Mouse (Mus musculus): ENCODE measurements around the gene Cnga1. TPM values are rescaled to one million over a fixed set of nuclear protein-coding genes. Genes with fewer than 3 reads are reported as not detected.
A peak's percentile ranks its signal among the peaks of the same experiment; 100 is the strongest.

Cnga1 gene
- not detected in 2 replicates for polyA plus RNA-seq (2016; fragmentation: Nextera tagmentation; extraction: Ambion mirVana)

GRCm38 (mm10) chr5:72644175-72644574 is at the start of gene Cnga1:
Gene Cnga1 (minus strand): TSS chr5:72644275.
- 91% methylated on average over 1 of the region's 1 CpGs for whole genome bisulfite sequencing
- Histone ChIP-seq H3K27ac (no peak within 1 kb of the TSS), H3K4me1 (peaks cover 16% of the 10 kb centered on the region), H3K4me3 (no peak within 1 kb of the TSS), H3K36me3 (replicated peaks) (no peaks in the 10 kb centered on the region), H3K27me3 (ENCODE audit: poor library complexity, severe bottlenecking) (peaks cover 52% of the 10 kb centered on the region), H3K9me3 (no peaks in the 10 kb centered on the region)
- DNase-seq (ENCODE audit: extremely low spot score, low spot score), result no peak

DNA sequence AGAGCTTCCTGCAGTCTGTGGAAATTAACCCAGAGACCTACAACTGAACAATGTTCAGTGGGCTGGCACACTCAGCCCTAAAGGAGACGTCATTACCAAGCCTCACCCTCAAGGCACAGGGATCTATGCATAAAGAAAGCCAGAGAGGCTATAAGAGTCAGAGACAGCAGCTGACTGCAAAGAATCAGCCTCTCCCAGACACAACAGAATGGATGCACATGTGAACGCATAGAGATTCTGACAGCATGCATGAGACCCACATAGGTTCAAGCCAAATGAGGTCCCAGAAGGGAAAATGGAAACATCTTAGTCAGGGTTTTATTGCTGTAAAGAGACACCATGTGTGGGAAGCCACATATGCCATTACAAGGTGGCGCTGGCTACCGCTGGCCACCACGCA is 46.4 kb upstream of the Cnga1 start:
- no peaks in the 10 kb centered on the region for H3K27me3 ChIP-seq (ENCODE audit: poor library complexity, severe bottlenecking)
- DNase-seq (ENCODE audit: extremely low spot score, low spot score), result no peak
- no peak overlapping the region for H3K4me3 ChIP-seq
- H3K4me1 ChIP-seq, result no peaks in the 10 kb centered on the region
- 91% methylated on average over 5 of the region's 5 CpGs for WGBS
- H3K36me3 ChIP-seq (replicated peaks), result no peaks in the 10 kb centered on the region
- no peaks in the 10 kb centered on the region for H3K9me3 ChIP-seq
- H3K27ac ChIP-seq, result no peak overlapping the region

- Histone ChIP-seq H3K27me3 (ENCODE audit: poor library complexity, severe bottlenecking) (no peaks in the 10 kb centered on the region), H3K4me3 (no peak overlapping the region), H3K9me3 (no peaks in the 10 kb centered on the region), H3K27ac (no peak overlapping the region), H3K4me1 (no peaks in the 10 kb centered on the region), H3K36me3 (replicated peaks) (no peaks in the 10 kb centered on the region)
- DNase-seq (ENCODE audit: extremely low spot score, low spot score), result no peak
- WGBS, result 92% methylated on average over 7 of the region's 7 CpGs
These were observed 45.5 kb upstream of the Cnga1 start for GRCm38 (mm10) chr5:72689556-72689955.

DNA sequence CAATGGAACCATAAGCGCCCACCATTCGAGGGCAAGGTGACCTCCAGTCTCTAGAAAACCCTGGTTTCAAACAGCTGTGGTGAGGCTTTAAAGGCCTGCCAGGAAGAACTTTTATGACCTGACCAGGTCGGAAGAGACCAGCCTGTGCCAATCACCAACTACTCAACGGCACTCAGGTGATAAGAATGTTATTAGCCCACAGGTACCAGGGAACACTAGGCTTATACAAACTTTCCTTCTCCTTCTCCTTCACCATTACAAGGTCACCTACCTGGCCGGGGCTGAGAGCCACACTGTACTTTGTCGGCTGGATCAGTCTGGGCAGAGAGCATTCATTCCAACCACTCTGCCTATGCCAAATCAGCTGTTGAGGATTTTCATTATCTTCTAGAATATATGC is 37.4 kb upstream of the Cnga1 start:
- 90% methylated on average over 6 of the region's 6 CpGs for WGBS
- no peak for DNase-seq (ENCODE audit: extremely low spot score, low spot score)
- Histone ChIP-seq H3K27me3 (ENCODE audit: poor library complexity, severe bottlenecking) (no peaks in the 10 kb centered on the region), H3K27ac (no peak overlapping the region), H3K9me3 (0 out of 2 replicates have a peak, but pooled peaks cover 3% of the 10 kb centered on the region), H3K4me3 (no peak overlapping the region), H3K36me3 (replicated peaks) (no peaks in the 10 kb centered on the region), H3K4me1 (no peaks in the 10 kb centered on the region)

DNA sequence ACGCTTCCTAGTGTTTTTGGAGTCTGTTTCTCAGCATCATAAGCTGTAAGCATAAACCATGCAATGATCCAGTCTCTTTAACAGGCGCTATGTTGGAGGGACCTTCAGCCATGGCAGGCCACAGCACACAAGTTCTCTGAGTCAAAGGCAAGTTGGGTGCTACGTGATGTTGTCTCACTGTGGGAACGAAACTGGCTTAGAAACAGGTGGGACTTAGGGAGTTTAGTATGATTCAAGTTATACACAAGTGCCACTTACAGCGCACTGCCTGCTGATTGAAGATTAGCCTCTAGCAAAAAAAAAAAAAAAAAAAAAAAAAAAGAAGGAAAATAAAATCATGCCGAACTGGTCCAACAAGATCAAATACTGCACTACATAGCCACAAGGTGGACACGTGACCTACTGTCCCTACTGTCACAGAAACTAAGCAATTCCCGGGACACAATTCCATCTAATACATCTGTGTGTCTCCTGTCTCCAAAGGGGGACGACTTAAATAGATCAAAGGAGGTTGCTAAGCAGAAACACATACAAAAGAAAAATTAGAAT is 31.0 kb upstream of the Cnga1 start:
- DNase-seq (ENCODE audit: extremely low spot score, low spot score), result no peak
- H3K27me3 ChIP-seq (ENCODE audit: poor library complexity, severe bottlenecking), result no peaks in the 10 kb centered on the region
- WGBS, result 90% methylated on average over 9 of the region's 9 CpGs

DNA sequence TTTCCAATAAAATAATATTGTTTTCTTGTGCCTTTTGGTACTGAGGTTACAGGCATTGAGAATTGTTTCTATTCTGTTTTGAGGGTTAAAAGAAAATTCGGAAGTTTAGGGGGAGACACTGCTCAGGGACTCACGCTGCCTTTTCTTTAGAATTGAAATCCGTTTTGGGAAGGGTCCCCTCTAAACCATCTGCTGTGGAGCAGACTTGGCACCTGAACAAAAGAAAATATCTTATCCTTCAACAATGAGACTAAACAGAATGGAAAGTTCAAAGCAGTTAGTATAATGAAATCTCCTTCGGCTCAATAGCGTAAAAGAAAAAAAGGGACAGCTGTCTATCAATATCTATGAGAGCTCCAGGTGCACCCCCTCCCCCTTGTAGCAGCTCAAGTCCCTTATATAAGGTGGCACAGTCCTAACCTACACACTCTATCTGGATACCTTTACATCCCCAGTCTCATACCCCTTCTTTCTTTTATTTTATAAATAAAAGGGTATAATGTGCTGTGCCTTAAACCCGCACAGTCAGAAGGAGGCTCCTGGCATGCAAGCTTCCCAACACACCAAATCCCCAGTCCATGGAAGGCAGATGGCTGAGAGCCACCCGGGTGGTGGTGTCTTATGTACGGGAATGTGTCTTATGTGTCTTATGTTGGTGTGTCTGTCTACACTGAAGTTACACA is 27.1 kb upstream of the Cnga1 start:
- Histone ChIP-seq H3K36me3 (replicated peaks) (no peaks in the 10 kb centered on the region), H3K27me3 (ENCODE audit: poor library complexity, severe bottlenecking) (no peaks in the 10 kb centered on the region), H3K27ac (peak overlapping the region; percentile 44; the same call in 1 of the 2 replicates), H3K4me3 (no peak overlapping the region), H3K9me3 (no peaks in the 10 kb centered on the region), H3K4me1 (peaks cover 15% of the 10 kb centered on the region)
- WGBS, result 57% methylated on average over 8 of the region's 8 CpGs
- no peak for DNase-seq (ENCODE audit: extremely low spot score, low spot score)

More for the DNA sequence above, 31.0 kb upstream of the Cnga1 start:
- H3K9me3 ChIP-seq, result no peaks in the 10 kb centered on the region
- H3K36me3 ChIP-seq (replicated peaks), result no peaks in the 10 kb centered on the region
- H3K4me3 ChIP-seq, result no peak overlapping the region
- H3K4me1 ChIP-seq, result peaks cover 15% of the 10 kb centered on the region
- no peak overlapping the region for H3K27ac ChIP-seq

DNA sequence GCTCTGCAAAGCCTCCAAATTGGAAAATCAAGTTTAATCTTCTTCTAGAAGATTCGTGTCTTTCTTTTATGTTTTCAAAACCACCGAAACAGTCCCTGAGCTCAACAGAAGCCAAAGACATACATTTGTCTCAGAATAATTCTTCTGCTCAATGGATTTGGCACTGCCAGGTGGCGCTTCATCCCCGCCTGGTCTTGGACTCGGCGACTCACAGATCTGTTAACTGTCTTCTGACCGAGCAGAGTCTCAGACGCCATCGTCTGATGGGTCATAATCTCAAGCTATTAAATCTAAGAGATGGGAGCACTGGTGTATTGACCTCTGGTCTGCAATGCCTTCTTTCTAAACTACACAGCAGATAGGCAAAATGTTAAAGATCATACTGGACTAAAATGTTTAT is 24.3 kb upstream of the Cnga1 start:
- Histone ChIP-seq H3K9me3 (no peaks in the 10 kb centered on the region), H3K4me3 (no peak overlapping the region), H3K27me3 (ENCODE audit: poor library complexity, severe bottlenecking) (no peaks in the 10 kb centered on the region), H3K27ac (no peak overlapping the region), H3K36me3 (replicated peaks) (no peaks in the 10 kb centered on the region), H3K4me1 (peaks cover 15% of the 10 kb centered on the region)
- 91% methylated on average over 9 of the region's 9 CpGs for WGBS
- no peak for DNase-seq (ENCODE audit: extremely low spot score, low spot score)

- H3K27me3 ChIP-seq (ENCODE audit: poor library complexity, severe bottlenecking), result no peaks in the 10 kb centered on the region
These were observed 22.4 kb upstream of the Cnga1 start for GRCm38 (mm10) chr5:72666428-72666827.

GRCm38 (mm10) chr5:72665281-72665680 is 21.2 kb upstream of the Cnga1 start:
- 22% methylated on average over 5 of the region's 5 CpGs for WGBS
- H3K9me3 ChIP-seq, result no peaks in the 10 kb centered on the region
- no peaks in the 10 kb centered on the region for H3K4me1 ChIP-seq
- DNase-seq (ENCODE audit: extremely low spot score, low spot score), result peak; percentile 47
- H3K36me3 ChIP-seq (replicated peaks), result no peaks in the 10 kb centered on the region
- H3K4me3 ChIP-seq, result no peak overlapping the region
- no peak overlapping the region for H3K27ac ChIP-seq
- H3K27me3 ChIP-seq (ENCODE audit: poor library complexity, severe bottlenecking), result no peaks in the 10 kb centered on the region

More at GRCm38 (mm10) chr5:72666428-72666827, 22.4 kb upstream of the Cnga1 start:
- H3K4me1 ChIP-seq, result peaks cover 11% of the 10 kb centered on the region
- no peaks in the 10 kb centered on the region for H3K36me3 ChIP-seq (replicated peaks)
- H3K9me3 ChIP-seq, result no peaks in the 10 kb centered on the region
- 87% methylated on average over 7 of the region's 7 CpGs for WGBS
- no peak for DNase-seq (ENCODE audit: extremely low spot score, low spot score)
- H3K4me3 ChIP-seq, result no peak overlapping the region
- no peak overlapping the region for H3K27ac ChIP-seq

DNA sequence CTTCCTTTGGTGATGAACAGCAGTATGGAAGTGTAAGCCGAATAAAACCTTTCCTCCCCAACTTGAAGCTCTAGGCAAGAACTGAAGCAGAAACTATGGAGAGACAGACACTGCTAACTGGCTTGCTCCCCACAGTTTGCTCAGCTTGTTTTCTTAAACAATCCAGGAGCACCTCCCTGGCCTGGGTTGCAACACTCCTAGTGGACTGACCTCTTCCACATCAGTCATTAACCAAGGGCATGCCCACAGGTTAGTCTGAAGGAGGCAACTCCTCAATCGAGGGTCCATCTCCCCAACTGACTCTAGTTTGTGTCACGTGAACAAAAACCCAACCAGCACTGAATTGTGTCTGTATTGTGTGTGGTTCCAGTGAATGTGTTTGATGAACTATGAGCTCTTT is 20.8 kb upstream of the Cnga1 start:
- no peaks in the 10 kb centered on the region for H3K27me3 ChIP-seq (ENCODE audit: poor library complexity, severe bottlenecking)
- no peak overlapping the region for H3K4me3 ChIP-seq
- no peak overlapping the region for H3K27ac ChIP-seq
- H3K36me3 ChIP-seq (replicated peaks), result no peaks in the 10 kb centered on the region
- no peaks in the 10 kb centered on the region for H3K4me1 ChIP-seq
- no peaks in the 10 kb centered on the region for H3K9me3 ChIP-seq
- no peak for DNase-seq (ENCODE audit: extremely low spot score, low spot score)
- 52% methylated on average over 3 of the region's 3 CpGs for WGBS

DNA sequence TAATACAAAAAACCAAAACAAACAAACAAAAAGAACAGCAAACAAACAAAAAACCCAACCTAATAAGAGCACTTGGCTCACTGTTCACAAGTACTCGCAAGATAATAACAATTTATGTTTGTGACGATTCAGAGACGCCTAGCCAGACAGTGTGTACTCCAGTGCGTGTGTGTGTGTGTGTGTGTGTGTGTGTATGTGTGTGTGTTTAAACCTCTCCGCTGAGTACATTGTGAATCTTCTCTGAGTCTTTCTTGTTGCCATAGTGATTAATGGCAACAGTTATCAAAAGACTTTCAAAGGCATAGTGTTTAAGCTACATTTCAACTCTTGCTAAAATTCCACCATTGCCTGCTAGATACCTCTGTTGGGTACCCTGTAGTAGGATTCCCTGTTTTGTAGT is 20.1 kb upstream of the Cnga1 start:
- 90% methylated on average over 5 of the region's 5 CpGs for WGBS
- Histone ChIP-seq H3K27me3 (ENCODE audit: poor library complexity, severe bottlenecking) (no peaks in the 10 kb centered on the region), H3K9me3 (no peaks in the 10 kb centered on the region), H3K4me1 (no peaks in the 10 kb centered on the region), H3K36me3 (replicated peaks) (no peaks in the 10 kb centered on the region), H3K4me3 (no peak overlapping the region), H3K27ac (no peak overlapping the region)
- DNase-seq (ENCODE audit: extremely low spot score, low spot score), result no peak

DNA sequence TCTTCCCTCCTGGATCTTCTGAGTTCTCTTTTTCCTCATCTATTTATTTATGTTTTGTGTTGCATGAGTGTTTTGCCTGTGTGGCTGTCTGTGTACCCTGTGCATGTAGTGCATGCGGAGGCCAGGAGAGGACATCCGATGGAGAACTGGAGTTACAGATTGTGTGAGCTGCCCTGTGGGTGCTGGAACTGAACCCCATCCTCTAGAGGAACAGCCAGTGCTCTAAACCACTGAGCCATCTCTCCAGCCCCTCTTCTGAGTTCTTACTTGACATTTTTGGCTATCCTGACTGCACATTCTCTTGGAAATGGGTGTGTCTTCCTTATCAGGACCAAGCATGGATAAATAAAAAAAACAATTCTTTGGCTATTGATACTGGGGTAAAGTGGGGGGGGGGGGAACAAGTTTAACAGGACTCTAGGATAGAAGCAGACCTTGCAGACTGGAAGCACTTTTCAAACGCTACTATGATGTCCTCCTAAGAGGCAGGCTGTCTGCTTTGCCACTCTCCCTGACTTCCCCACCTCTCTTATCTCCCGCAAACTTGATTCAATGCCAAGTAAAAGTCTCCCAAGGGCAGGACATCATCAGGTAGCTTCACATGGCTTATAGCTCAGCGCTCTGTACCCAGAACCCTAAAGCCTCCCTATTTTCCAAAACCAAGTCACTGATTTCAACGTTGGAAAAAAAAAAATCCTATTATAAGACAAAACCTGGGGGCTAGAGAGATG is 17.1 kb upstream of the Cnga1 start:
- Histone ChIP-seq H3K27ac (no peak overlapping the region), H3K27me3 (ENCODE audit: poor library complexity, severe bottlenecking) (no peaks in the 10 kb centered on the region), H3K4me3 (no peak overlapping the region), H3K4me1 (no peaks in the 10 kb centered on the region), H3K36me3 (replicated peaks) (no peaks in the 10 kb centered on the region), H3K9me3 (no peaks in the 10 kb centered on the region)
- no peak for DNase-seq (ENCODE audit: extremely low spot score, low spot score)
- 88% methylated on average over 6 of the region's 6 CpGs for WGBS

DNA sequence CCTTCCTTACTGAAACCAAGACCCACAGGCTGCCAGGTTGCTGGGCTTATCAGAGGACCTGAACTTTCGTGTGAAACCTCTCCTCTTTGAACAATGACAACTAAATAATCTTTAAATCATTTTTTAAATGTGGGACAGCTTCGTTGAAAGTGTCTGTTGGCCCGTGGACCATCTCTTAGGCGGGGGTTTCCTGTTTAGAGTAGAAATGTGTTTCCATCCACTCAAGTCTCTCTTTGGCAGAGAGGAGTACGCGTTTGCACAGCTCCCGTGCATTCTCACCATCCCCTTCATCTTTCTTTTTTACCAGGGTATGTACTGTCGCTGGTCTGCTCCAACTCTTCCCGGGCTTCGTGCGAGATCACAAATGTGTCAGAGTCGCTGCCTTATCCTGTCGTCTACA is 14.3 kb upstream of the Cnga1 start:
- no peaks in the 10 kb centered on the region for H3K9me3 ChIP-seq
- no peak overlapping the region for H3K4me3 ChIP-seq
- WGBS, result 89% methylated on average over 13 of the region's 13 CpGs
- no peaks in the 10 kb centered on the region for H3K27me3 ChIP-seq (ENCODE audit: poor library complexity, severe bottlenecking)
- no peak overlapping the region for H3K27ac ChIP-seq
- no peaks in the 10 kb centered on the region for H3K4me1 ChIP-seq
- no peaks in the 10 kb centered on the region for H3K36me3 ChIP-seq (replicated peaks)
- DNase-seq (ENCODE audit: extremely low spot score, low spot score), result no peak

Measured in forebrain, embryonic 10.5 days (tissue).